Mouse (Mus musculus) heart, embryonic 13.5 days (tissue): ENCODE data around the gene Ss18l1. TPM values are rescaled to one million over a fixed set of nuclear protein-coding genes. Genes with fewer than 3 reads are reported as not detected.
A peak's percentile ranks its signal among the peaks of the same experiment; 100 is the strongest.

Source experiments
- ATAC-seq: fragments of 200-750 bp; cut with Nextera tagmentation; 2 replicates; pipeline ENCODE4 v1.8.0; 2017; ENCODE audit warnings: moderate TSS enrichment; ENCODE audit not compliant: insufficient number of reproducible peaks, low FRiP score, low TSS enrichment; ENCODE audit errors: extremely low read depth
- H3K27ac ChIP-seq: fragments of 300-500 bp; sonication (generic); replicated peaks from 2 replicates; pipeline ENCODE4 v1.5.1; 2015; ENCODE audit warnings: moderate library complexity, mild to moderate bottlenecking, inconsistent platforms
- H3K27me3 ChIP-seq: fragments of 300-500 bp; sonication (generic); replicated peaks from 2 replicates; pipeline ENCODE4 v1.6.1; 2015; ENCODE audit warnings: mild to moderate bottlenecking, inconsistent platforms
- H3K36me3 ChIP-seq: fragments of 300-500 bp; sonication (generic); 2 replicates; pipeline ENCODE4 v1.6.1; 2015; ENCODE audit warnings: mild to moderate bottlenecking, inconsistent platforms
- H3K4me1 ChIP-seq: fragments of 300-500 bp; sonication (generic); 2 replicates; pipeline ENCODE4 v1.6.1; 2015; ENCODE audit warnings: inconsistent platforms
- H3K4me2 ChIP-seq: fragments of 300-500 bp; sonication (generic); 2 replicates; pipeline ENCODE4 v1.6.1; 2015; ENCODE audit warnings: inconsistent platforms, mild to moderate bottlenecking, moderate library complexity
- H3K4me3 ChIP-seq: fragments of 300-500 bp; sonication (generic); 2 replicates; pipeline ENCODE4 v1.5.1; 2015; ENCODE audit warnings: moderate library complexity, mild to moderate bottlenecking, inconsistent platforms
- H3K9ac ChIP-seq: fragments of 300-500 bp; sonication (generic); 2 replicates; pipeline ENCODE4 v1.6.1; 2015; ENCODE audit warnings: inconsistent platforms, mild to moderate bottlenecking, moderate library complexity
- H3K9me3 ChIP-seq: fragments of 300-500 bp; sonication (generic); 2 replicates; pipeline ENCODE4 v1.6.1; 2016; ENCODE audit warnings: inconsistent platforms
- WGBS: fragments of 180-500 bp; shearing (Covaris S2); methylation state at CpG from one replicate; pipeline ENCODE4 v1.1.7; 2015; ENCODE audit warnings: mixed read lengths; 5-methylcytosine and 5-hydroxymethylcytosine counted together
- polyA plus RNA-seq: library from polyadenylated mRNA; unstranded; fragments of >200 nt; fragmentation: Nextera tagmentation; extraction: Ambion mirVana; gene quantifications from 2 replicates; pipeline ENCODE4 v1.2.1, GENCODE M21; 2015

The Ss18l1 gene
- polyA plus RNA-seq, 1 experiment from 2014 or later, result 2.5 TPM

GRCm38 (mm10) chr2:180040406-180040805, 1.9 kb upstream of the Ss18l1 start:
- Histone ChIP-seq H3K27me3 (no peaks in the 10 kb centered on the region), H3K9ac (peak overlapping the region; percentile 96), H3K4me2 (peak overlapping the region; percentile 84), H3K36me3 (peaks cover 44% of the 10 kb centered on the region), H3K4me1 (peaks cover 31% of the 10 kb centered on the region), H3K4me3 (peak overlapping the region; percentile 99), H3K27ac (no peak overlapping the region), H3K9me3 (no peaks in the 10 kb centered on the region)
- no peak for ATAC-seq
- 40% methylated on average over 6 of the region's 6 CpGs for WGBS

- ATAC-seq, result peak; percentile 33; the same call in 1 of the 2 replicates
- peak overlapping the region; percentile 92 for H3K27ac ChIP-seq
- no peaks in the 10 kb centered on the region for H3K27me3 ChIP-seq
- H3K4me3 ChIP-seq, result peak overlapping the region; percentile 99
- no peaks in the 10 kb centered on the region for H3K9me3 ChIP-seq
- H3K9ac ChIP-seq, result peak overlapping the region; percentile 96
- peaks cover 31% of the 10 kb centered on the region for H3K36me3 ChIP-seq
- WGBS, result under 1% methylated on average over 66 of the region's 66 CpGs
- H3K4me2 ChIP-seq, result peak overlapping the region; percentile 84
- peaks cover 31% of the 10 kb centered on the region for H3K4me1 ChIP-seq
Measured at GRCm38 (mm10) chr2:180041577-180042255, 593 bp upstream of the Ss18l1 start.

- Histone ChIP-seq H3K4me2 (peak overlapping the region; percentile 84), H3K9ac (peak overlapping the region; percentile 96), H3K9me3 (no peaks in the 10 kb centered on the region), H3K27me3 (no peaks in the 10 kb centered on the region), H3K4me3 (peak overlapping the region; percentile 99), H3K36me3 (peaks cover 24% of the 10 kb centered on the region), H3K4me1 (peaks cover 31% of the 10 kb centered on the region), H3K27ac (peak overlapping the region; percentile 92)
- ATAC-seq, result peak; percentile 31; the same call in 1 of the 2 replicates
- WGBS, result under 1% methylated on average over 66 of the region's 66 CpGs
Measured at GRCm38 (mm10) chr2:180042858-180043515, 678 bp downstream of the Ss18l1 start.

GRCm38 (mm10) chr2:180045283-180045682, 3.0 kb downstream of the Ss18l1 start:
- 46% methylated on average over 4 of the region's 4 CpGs for WGBS
- Histone ChIP-seq H3K4me3 (no peak overlapping the region), H3K9ac (no peak overlapping the region), H3K27me3 (no peaks in the 10 kb centered on the region), H3K4me2 (no peak overlapping the region), H3K36me3 (peaks cover 6% of the 10 kb centered on the region; the same call in 1 of the 2 replicates), H3K9me3 (no peaks in the 10 kb centered on the region), H3K27ac (no peak overlapping the region), H3K4me1 (peaks cover 24% of the 10 kb centered on the region)
- no peak for ATAC-seq

GRCm38 (mm10) chr2:180047580-180047979, 5.3 kb downstream of the Ss18l1 start:
- ATAC-seq, result no peak
- H3K36me3 ChIP-seq, result peaks cover 7% of the 10 kb centered on the region; the same call in 1 of the 2 replicates
- H3K9me3 ChIP-seq, result no peaks in the 10 kb centered on the region
- no peak overlapping the region for H3K4me3 ChIP-seq
- H3K4me1 ChIP-seq, result peaks cover 16% of the 10 kb centered on the region
- H3K4me2 ChIP-seq, result no peak overlapping the region
- no peaks in the 10 kb centered on the region for H3K27me3 ChIP-seq
- H3K27ac ChIP-seq, result no peak overlapping the region
- WGBS, result 84% methylated on average over 3 of the region's 3 CpGs
- no peak overlapping the region for H3K9ac ChIP-seq

GRCm38 (mm10) chr2:180047980-180048635, 5.8 kb downstream of the Ss18l1 start:
- H3K27me3 ChIP-seq, result no peaks in the 10 kb centered on the region
- no peak overlapping the region for H3K4me2 ChIP-seq
- WGBS, result 88% methylated on average over 18 of the region's 18 CpGs
- H3K4me3 ChIP-seq, result no peak overlapping the region
- no peak overlapping the region for H3K9ac ChIP-seq
- H3K4me1 ChIP-seq, result peaks cover 15% of the 10 kb centered on the region
- no peak overlapping the region for H3K27ac ChIP-seq
- H3K9me3 ChIP-seq, result no peaks in the 10 kb centered on the region
- H3K36me3 ChIP-seq, result peaks cover 12% of the 10 kb centered on the region
- no peak for ATAC-seq

- H3K9ac ChIP-seq, result no peak overlapping the region
- H3K9me3 ChIP-seq, result no peaks in the 10 kb centered on the region
- H3K4me3 ChIP-seq, result no peak overlapping the region
- H3K27me3 ChIP-seq, result no peaks in the 10 kb centered on the region
- no peak overlapping the region for H3K4me2 ChIP-seq
- H3K4me1 ChIP-seq, result peaks cover 3% of the 10 kb centered on the region; the same call in 1 of the 2 replicates
- 22% methylated on average over 5 of the region's 5 CpGs for WGBS
- no peak for ATAC-seq
- no peak overlapping the region for H3K27ac ChIP-seq
- H3K36me3 ChIP-seq, result peaks cover 40% of the 10 kb centered on the region
Measured at GRCm38 (mm10) chr2:180050986-180051385, 8.7 kb downstream of the Ss18l1 start.

- Histone ChIP-seq H3K27me3 (no peaks in the 10 kb centered on the region), H3K4me1 (peaks cover 3% of the 10 kb centered on the region; the same call in 1 of the 2 replicates), H3K9ac (no peak overlapping the region), H3K4me3 (no peak overlapping the region), H3K27ac (no peak overlapping the region), H3K36me3 (peaks cover 51% of the 10 kb centered on the region), H3K4me2 (no peak overlapping the region), H3K9me3 (no peaks in the 10 kb centered on the region)
- no peak for ATAC-seq
- WGBS, result 85% methylated on average over 14 of the region's 14 CpGs
Measured at GRCm38 (mm10) chr2:180051986-180052733, 9.9 kb downstream of the Ss18l1 start.

- Histone ChIP-seq H3K4me2 (no peak overlapping the region), H3K9me3 (no peaks in the 10 kb centered on the region), H3K27ac (no peak overlapping the region), H3K4me3 (no peak overlapping the region), H3K36me3 (peaks cover 54% of the 10 kb centered on the region), H3K9ac (no peak overlapping the region), H3K27me3 (no peaks in the 10 kb centered on the region), H3K4me1 (peaks cover 3% of the 10 kb centered on the region; the same call in 1 of the 2 replicates)
- WGBS, result 93% methylated on average over 9 of the region's 9 CpGs
- ATAC-seq, result no peak
Measured at GRCm38 (mm10) chr2:180053001-180053400, 10.7 kb downstream of the Ss18l1 start.

GRCm38 (mm10) chr2:180063338-180064131, 21.2 kb downstream of the Ss18l1 start:
- H3K9ac ChIP-seq, result no peak overlapping the region
- H3K4me3 ChIP-seq, result no peak overlapping the region
- no peaks in the 10 kb centered on the region for H3K9me3 ChIP-seq
- no peak overlapping the region for H3K27ac ChIP-seq
- H3K4me1 ChIP-seq, result no peaks in the 10 kb centered on the region
- no peak overlapping the region for H3K4me2 ChIP-seq
- no peaks in the 10 kb centered on the region for H3K27me3 ChIP-seq
- peaks cover 76% of the 10 kb centered on the region for H3K36me3 ChIP-seq
- ATAC-seq, result no peak
- 89% methylated on average over 11 of the region's 11 CpGs for WGBS
